Mouse (Mus musculus): Measurements from ENCODE around the gene Kidins220. TPM values are rescaled to one million over a fixed set of nuclear protein-coding genes. Genes with fewer than 3 reads are reported as not detected.
A peak's percentile ranks its signal among the peaks of the same experiment; 100 is the strongest.

Gene Kidins220
- polyA plus RNA-seq, 1 experiment: 28.3 TPM

GRCm38 (mm10) chr12:25092027-25092704 lies 117.4 kb downstream of the Kidins220 start:
- Histone ChIP-seq H3K27ac (ENCODE audit: insufficient read depth, low read depth, low read length) (no peak overlapping the region), H3K4me3 (ENCODE audit: low read depth, low read length) (peak overlapping the region; percentile 59), H3K36me3 (ENCODE audit: control insufficient read depth, insufficient read depth, low read length) (no peaks in the 10 kb centered on the region), H3K4me1 (ENCODE audit: control insufficient read depth, insufficient read depth, insufficient read length, low read length) (peaks cover 14% of the 10 kb centered on the region), H3K27me3 (ENCODE audit: control insufficient read depth, insufficient read depth, low read length) (no peaks in the 10 kb centered on the region)
- 0 out of 2 replicates have a peak, but pooled peaks have one; percentile 27 for TF ChIP-seq POLR2A (IDR thresholded peaks at IDR 0.05; ENCODE audit: low read depth, low read length)
- TF ChIP-seq CTCF (IDR thresholded peaks at IDR 0.05; ENCODE audit: extremely low read depth, insufficient read length, insufficient replicate concordance, low read depth, low read length): peak; percentile 99
- WGBS: 11% methylated on average over 25 of the region's 25 CpGs

DNA sequence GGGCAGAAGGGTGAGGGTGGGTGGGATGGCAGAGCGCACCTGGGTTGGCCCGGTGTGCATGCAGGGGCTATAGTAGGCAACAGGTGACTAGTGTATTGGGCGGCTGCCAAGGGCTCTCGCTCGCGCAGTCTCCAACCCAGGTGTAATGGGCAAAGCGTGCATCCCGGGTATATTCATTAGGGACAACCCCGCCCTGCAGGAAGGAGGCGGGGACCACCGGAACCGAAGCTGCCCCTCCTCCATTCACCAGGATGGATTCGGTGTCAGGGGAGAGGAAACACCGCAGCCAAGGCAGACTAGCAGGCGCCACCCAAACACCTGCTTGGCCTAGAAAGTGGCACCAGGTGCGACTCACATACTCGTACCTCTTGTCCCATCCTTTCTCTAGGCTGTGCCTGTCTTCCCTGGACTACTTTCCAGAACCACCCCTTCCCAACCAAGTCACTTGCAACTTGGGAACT lies 118.1 kb downstream of the Kidins220 start:
- Histone ChIP-seq H3K4me3 (ENCODE audit: low read depth, low read length) (peak overlapping the region; percentile 59), H3K4me1 (ENCODE audit: control insufficient read depth, insufficient read depth, insufficient read length, low read length) (peaks cover 17% of the 10 kb centered on the region), H3K36me3 (ENCODE audit: control insufficient read depth, insufficient read depth, low read length) (no peaks in the 10 kb centered on the region), H3K27ac (ENCODE audit: insufficient read depth, low read depth, low read length) (peak overlapping the region; percentile 3; the same call in 1 of the 2 replicates), H3K27me3 (ENCODE audit: control insufficient read depth, insufficient read depth, low read length) (no peaks in the 10 kb centered on the region)
- 3% methylated on average over 17 of the region's 17 CpGs for WGBS
- TF ChIP-seq POLR2A (IDR thresholded peaks at IDR 0.05; ENCODE audit: low read depth, low read length) (no peak), CTCF (IDR thresholded peaks at IDR 0.05; ENCODE audit: extremely low read depth, insufficient read length, insufficient replicate concordance, low read depth, low read length) (no peak)

DNA sequence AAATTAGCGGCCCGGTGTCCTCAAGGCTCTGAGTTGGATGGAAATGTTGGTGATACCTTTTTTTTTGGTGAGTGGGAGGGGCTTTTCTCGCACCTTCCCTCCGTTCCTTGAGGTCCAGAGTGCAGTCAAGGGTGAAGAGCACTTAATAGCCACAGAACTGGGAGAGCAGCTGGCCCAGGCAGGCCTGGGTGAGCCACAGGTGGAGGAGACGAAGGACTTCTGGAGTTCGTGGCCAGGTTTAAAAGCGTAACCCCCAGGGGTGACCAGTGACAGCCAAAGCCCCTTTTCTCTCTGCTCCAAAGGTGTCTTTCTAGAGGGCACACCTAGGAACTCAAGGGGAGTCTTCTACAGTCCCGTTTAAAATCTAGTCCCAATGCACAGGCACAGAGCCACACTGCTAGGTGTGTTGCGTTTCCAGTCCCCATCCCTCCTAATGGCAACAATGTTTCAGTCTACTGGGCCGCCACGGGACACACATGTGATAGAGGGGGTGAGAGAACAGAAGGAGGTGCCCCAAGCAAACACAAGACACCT lies 118.6 kb downstream of the Kidins220 start:
- no peak for TF ChIP-seq POLR2A (IDR thresholded peaks at IDR 0.05; ENCODE audit: low read depth, low read length)
- no peak for TF ChIP-seq CTCF (IDR thresholded peaks at IDR 0.05; ENCODE audit: extremely low read depth, insufficient read length, insufficient replicate concordance, low read depth, low read length)
- no peaks in the 10 kb centered on the region for H3K27me3 ChIP-seq (ENCODE audit: control insufficient read depth, insufficient read depth, low read length)
- H3K36me3 ChIP-seq (ENCODE audit: control insufficient read depth, insufficient read depth, low read length): no peaks in the 10 kb centered on the region
- H3K4me3 ChIP-seq (ENCODE audit: low read depth, low read length): peak overlapping the region; percentile 31
- 23% methylated on average over 11 of the region's 11 CpGs for WGBS
- peak overlapping the region; percentile 3; the same call in 1 of the 2 replicates for H3K27ac ChIP-seq (ENCODE audit: insufficient read depth, low read depth, low read length)
- peaks cover 19% of the 10 kb centered on the region for H3K4me1 ChIP-seq (ENCODE audit: control insufficient read depth, insufficient read depth, insufficient read length, low read length)

GRCm38 (mm10) chr12:25094621-25095521 lies 120.1 kb downstream of the Kidins220 start:
- Histone ChIP-seq H3K36me3 (ENCODE audit: control insufficient read depth, insufficient read depth, low read length) (no peaks in the 10 kb centered on the region), H3K27me3 (ENCODE audit: control insufficient read depth, insufficient read depth, low read length) (no peaks in the 10 kb centered on the region), H3K4me1 (ENCODE audit: control insufficient read depth, insufficient read depth, insufficient read length, low read length) (peaks cover 20% of the 10 kb centered on the region), H3K4me3 (ENCODE audit: low read depth, low read length) (peak overlapping the region; percentile 85), H3K27ac (ENCODE audit: insufficient read depth, low read depth, low read length) (peak overlapping the region; percentile 55)
- WGBS: under 1% methylated on average over 22 of the region's 22 CpGs
- TF ChIP-seq CTCF (IDR thresholded peaks at IDR 0.05; ENCODE audit: extremely low read depth, insufficient read length, insufficient replicate concordance, low read depth, low read length): no peak
- TF ChIP-seq POLR2A (IDR thresholded peaks at IDR 0.05; ENCODE audit: low read depth, low read length): no peak

- H3K36me3 ChIP-seq (ENCODE audit: control insufficient read depth, insufficient read depth, low read length): no peaks in the 10 kb centered on the region
- H3K27ac ChIP-seq (ENCODE audit: insufficient read depth, low read depth, low read length): peak overlapping the region; percentile 55
- peaks cover 20% of the 10 kb centered on the region for H3K4me1 ChIP-seq (ENCODE audit: control insufficient read depth, insufficient read depth, insufficient read length, low read length)
- under 1% methylated on average over 19 of the region's 19 CpGs for WGBS
- no peak for TF ChIP-seq CTCF (IDR thresholded peaks at IDR 0.05; ENCODE audit: extremely low read depth, insufficient read length, insufficient replicate concordance, low read depth, low read length)
- no peak for TF ChIP-seq POLR2A (IDR thresholded peaks at IDR 0.05; ENCODE audit: low read depth, low read length)
- H3K27me3 ChIP-seq (ENCODE audit: control insufficient read depth, insufficient read depth, low read length): no peaks in the 10 kb centered on the region
- H3K4me3 ChIP-seq (ENCODE audit: low read depth, low read length): peak overlapping the region; percentile 85
These were observed 120.8 kb downstream of the Kidins220 start for GRCm38 (mm10) chr12:25095538-25095937.

- TF ChIP-seq CTCF (IDR thresholded peaks at IDR 0.05; ENCODE audit: extremely low read depth, insufficient read length, insufficient replicate concordance, low read depth, low read length): no peak
- peak; percentile 99 for TF ChIP-seq POLR2A (IDR thresholded peaks at IDR 0.05; ENCODE audit: low read depth, low read length)
- peaks cover 22% of the 10 kb centered on the region for H3K4me1 ChIP-seq (ENCODE audit: control insufficient read depth, insufficient read depth, insufficient read length, low read length)
- H3K36me3 ChIP-seq (ENCODE audit: control insufficient read depth, insufficient read depth, low read length): no peaks in the 10 kb centered on the region
- H3K27ac ChIP-seq (ENCODE audit: insufficient read depth, low read depth, low read length): peak overlapping the region; percentile 76
- H3K4me3 ChIP-seq (ENCODE audit: low read depth, low read length): peak overlapping the region; percentile 85
- WGBS: under 1% methylated on average over 41 of the region's 41 CpGs
- no peaks in the 10 kb centered on the region for H3K27me3 ChIP-seq (ENCODE audit: control insufficient read depth, insufficient read depth, low read length)
These were observed 121.4 kb downstream of the Kidins220 start for GRCm38 (mm10) chr12:25095974-25096639.

Data from small intestine, adult 2 months (tissue).